Comparison of ENCODE assay signal across 7 mouse cellular contexts in genomic region chr6:29860238-29860637, GRCm38 (mm10). TPM values are rescaled to one million over a fixed set of nuclear protein-coding genes. Genes with fewer than 3 reads are reported as not detected.
DNase-seq lines count a peak whose midpoint lies in the region; ATAC-seq lines count a peak whose summit lies in the region.

No protein-coding gene starts in this region.

- H3K4me1 ChIP-seq in forebrain, embryonic 12.5 days, result 0 out of 2 replicates have a peak, but pooled peaks cover 5% of the 10 kb centered on the region

- no peaks in the 10 kb centered on the region for H3K9me3 ChIP-seq in forebrain, embryonic 12.5 days

- ATAC-seq in forebrain, embryonic 12.5 days (ENCODE audit: low FRiP score), result no peak

- no peak overlapping the region for H3K4me2 ChIP-seq in forebrain, embryonic 12.5 days

- no peaks in the 10 kb centered on the region for H3K27me3 ChIP-seq in forebrain, embryonic 12.5 days

- no peak overlapping the region for H3K9ac ChIP-seq in forebrain, embryonic 12.5 days

- H3K36me3 ChIP-seq in forebrain, embryonic 12.5 days (replicated peaks), result no peaks in the 10 kb centered on the region

- peak; percentile 16 for DNase-seq in urinary bladder, postnatal 14 days (ENCODE audit: low spot score)
- DNase-seq in urinary bladder, postnatal 25 days (ENCODE audit: low spot score), result no peak
- DNase-seq in c-Kit-positive CD71-positive TER-119-positive erythroid progenitor cells, embryonic 14.5 days (ENCODE audit: low spot score), result peak; percentile 72
- peak; percentile 58 to 73 for DNase-seq in kidney, postnatal 25 days
- peak; percentile 45 for DNase-seq in retina, embryonic 14.5 days (ENCODE audit: low spot score)
- DNase-seq in adrenal gland, postnatal 4 days (ENCODE audit: low spot score in 2 of 2), result no peak

- WGBS in forebrain, embryonic 12.5 days, result 84% methylated on average over 3 of the region's 3 CpGs

- H3K27ac ChIP-seq in forebrain, embryonic 12.5 days, result no peak overlapping the region

- H3K4me3 ChIP-seq in forebrain, embryonic 12.5 days (replicated peaks), result no peak overlapping the region

RNA-seq across cellular contexts. Expression of gene Strip2, which starts 56.6 kb away (rescaled TPM):
- 1 to 10 TPM; 2.2 to 2.6 TPM for total RNA-seq in adrenal gland, postnatal 4 days (2021)
- polyA plus RNA-seq in forebrain, embryonic 12.5 days (2016; fragmentation: Nextera tagmentation; extraction: Ambion mirVana), result 0.59 and 0.69 TPM in 2 replicates

Comparison
In these comparisons a context has a peak if more than half of its experiments do, and no peak if none do; other contexts are left out.
1. DNase-seq: peak in urinary bladder, postnatal 14 days (single experiment), c-Kit-positive CD71-positive TER-119-positive erythroid progenitor cells, embryonic 14.5 days (single experiment), kidney, postnatal 25 days (2 of 2) and retina, embryonic 14.5 days (single experiment); none in urinary bladder, postnatal 25 days (single experiment) and adrenal gland, postnatal 4 days (0 of 2).